Mouse (Mus musculus): ENCODE measurements around the gene Kank3.
A peak's percentile ranks its signal among the peaks of the same experiment; 100 is the strongest.

DNA sequence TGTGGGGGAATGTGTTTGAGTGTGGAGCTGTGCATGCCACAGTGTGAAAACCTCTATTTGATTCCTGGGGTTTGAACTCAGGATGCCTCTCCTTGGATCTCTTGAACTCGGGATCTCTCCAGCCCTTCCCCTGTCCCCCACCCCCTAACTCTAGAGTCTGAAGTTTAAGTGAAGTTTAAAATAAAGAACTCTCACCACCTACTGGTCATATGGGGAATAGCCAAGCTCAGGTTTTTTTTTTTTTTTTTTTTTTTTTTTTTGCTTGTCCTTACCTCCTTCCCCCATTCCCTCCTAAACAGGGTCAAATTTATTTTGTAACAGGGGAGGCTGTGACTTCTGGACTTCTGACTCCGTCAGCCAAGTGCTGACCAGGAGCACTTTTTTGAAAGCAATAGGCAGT is 8.1 kb upstream of the Kank3 start:
- TF ChIP-seq CTCF (IDR thresholded peaks at IDR 0.05), result peak; percentile 73
- TF ChIP-seq POLR2A (IDR thresholded peaks at IDR 0.05; ENCODE audit: insufficient read depth, low read depth, low read length), result no peak

All from heart, adult 2 months (tissue).